Mouse (Mus musculus) gastrocnemius, postnatal 25 days (tissue): ENCODE results near the gene Enpep. TPM values are rescaled to one million over a fixed set of nuclear protein-coding genes. Genes with fewer than 3 reads are reported as not detected.

Source experiments
- DNase-seq: peaks from one replicate; pipeline ENCODE4 v3.0.0; 2022
- long read RNA-seq, 2 experiments: library from polyadenylated mRNA; stranded (forward); transcript quantifications; one replicate each; pipeline ENCODE4 v2.0.0; 2021
- total RNA-seq, 2 experiments: library from RNA; stranded (reverse); gene quantifications; 1 replicate in 1 of 2; 2 replicates in 1 of 2; pipeline ENCODE4 v1.2.3; 2021

Enpep gene
- total RNA-seq = 1 to 10 TPM; 1.6 to 2.9 TPM
- long read RNA-seq, experiment 1 = 0 reads
- long read RNA-seq, experiment 2, partial matches to known transcripts = 0 of 1 reads
- long read RNA-seq, experiment 2, other reads (novel, unspliced or antisense) = 1 of 1 reads

DNA sequence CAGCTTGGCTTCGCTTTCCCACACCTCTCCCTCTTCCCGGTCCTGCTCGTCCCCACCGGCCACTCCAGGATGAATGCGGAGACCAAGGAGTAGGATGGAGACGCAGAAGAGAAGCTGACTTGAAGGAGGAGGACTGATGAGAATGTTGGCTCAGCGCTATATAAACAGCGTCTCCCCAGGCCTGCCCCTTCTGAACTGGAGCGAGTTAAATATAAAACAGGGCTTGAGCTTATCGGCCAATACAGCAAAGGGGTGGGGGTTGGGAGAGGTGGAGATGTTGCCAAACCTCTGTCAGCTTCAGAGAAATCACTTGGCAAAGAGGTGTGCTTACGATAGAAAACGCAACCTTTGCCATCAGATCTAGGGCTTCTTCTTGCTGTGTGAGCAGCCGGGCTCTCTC lies at the start of gene Enpep:
Enpep (minus strand) TSS at position 135 of the 400 bp plus-strand sequence.
- DNase-seq = peak; percentile 43

DNA sequence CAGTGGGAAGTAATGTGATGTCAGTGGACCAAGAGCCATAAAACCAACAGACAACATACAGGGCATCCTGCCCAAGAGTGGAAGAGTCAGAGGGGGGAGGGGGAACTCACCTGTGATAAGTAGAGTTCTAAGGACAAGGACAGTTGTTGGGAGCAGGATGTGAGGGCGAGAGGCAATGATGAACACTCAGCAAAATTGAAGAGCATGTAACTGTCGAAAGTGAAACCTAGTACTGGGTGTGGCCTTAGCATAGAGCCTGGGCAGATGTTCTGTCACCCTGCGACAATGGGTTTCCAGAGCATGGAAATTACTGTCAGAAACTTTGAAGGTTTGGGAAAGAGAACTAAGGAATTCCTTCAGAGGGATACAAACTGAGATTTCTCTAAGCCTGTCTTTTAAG lies 46.6 kb upstream of the Enpep start:
- no peak for DNase-seq

DNA sequence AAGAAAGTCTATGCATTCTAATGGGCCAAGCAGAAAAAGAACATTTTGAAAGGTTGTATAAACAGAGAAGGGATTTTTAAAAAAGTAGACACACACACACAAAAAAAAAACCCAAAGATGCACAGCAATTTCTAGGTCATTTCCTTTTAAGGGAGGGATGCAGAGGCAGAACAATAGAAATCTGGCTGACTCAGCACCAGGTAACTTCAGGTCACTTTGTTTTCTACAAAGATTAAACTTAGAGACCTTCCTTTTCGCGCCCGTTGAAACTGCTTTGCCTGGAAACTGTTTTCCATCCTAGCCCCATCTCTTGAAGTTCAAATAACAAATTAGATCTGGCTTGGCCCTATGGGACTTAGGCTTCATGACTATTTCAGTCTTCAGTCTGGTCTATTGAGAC lies 42.6 kb upstream of the Enpep start:
- DNase-seq = no peak

DNA sequence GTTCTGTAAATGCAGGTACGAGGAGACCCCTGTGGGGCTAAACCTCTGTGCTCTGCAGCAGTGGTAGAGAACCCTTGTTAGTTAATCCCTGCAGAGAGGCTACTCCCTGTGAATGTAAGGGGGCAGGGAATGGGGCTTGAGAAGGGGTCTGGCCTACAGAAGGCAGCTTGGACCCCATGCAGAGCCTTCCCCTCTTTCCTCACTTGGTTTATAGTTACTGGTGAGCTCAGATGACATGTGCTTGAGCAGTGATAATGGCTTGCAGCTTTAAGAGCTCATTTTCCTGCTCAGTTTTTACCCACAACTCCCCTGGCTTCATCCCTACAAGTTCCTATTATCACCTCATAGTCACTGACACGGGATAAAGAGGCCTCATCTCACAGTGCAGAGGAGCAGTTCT lies 40.6 kb upstream of the Enpep start:
- no peak for DNase-seq

DNA sequence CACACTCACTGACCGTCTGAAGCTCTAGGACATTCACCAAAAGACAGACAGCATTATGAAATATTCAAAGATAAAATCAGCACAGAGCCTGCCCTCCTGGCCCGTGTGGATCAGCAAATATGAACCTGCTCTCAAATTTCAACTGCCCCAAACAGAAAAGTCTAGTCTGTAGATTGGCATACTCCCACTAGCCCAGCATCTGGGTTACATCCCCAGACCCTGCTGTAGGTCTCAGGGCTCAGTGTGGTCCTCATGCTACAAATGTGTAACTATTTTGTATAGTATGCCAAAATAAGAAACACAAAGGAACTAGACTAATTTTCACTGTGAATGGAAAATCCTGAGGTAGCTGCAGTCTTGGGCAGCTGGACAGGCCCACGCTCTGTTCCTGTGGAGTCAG lies 37.0 kb upstream of the Enpep start:
- DNase-seq = no peak

DNA sequence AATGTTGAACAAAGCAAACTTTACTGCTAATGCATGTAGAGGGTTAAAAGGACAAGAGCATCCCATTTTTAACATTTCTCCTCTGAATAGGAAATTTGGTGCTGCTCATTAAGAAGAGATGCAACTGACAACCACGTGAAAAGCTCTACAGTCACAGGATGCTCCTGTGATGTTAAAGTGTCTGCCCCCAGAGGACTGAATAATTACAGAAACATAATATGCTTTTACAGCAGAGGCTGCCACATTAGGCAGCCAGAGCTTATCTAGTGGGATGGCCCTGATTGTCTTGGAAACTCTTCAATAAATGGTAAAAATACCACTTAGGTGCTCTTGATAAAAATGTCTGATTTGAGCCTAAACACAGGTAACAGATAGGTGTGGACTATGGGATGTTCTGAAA lies 33.4 kb upstream of the Enpep start:
- no peak for DNase-seq

DNA sequence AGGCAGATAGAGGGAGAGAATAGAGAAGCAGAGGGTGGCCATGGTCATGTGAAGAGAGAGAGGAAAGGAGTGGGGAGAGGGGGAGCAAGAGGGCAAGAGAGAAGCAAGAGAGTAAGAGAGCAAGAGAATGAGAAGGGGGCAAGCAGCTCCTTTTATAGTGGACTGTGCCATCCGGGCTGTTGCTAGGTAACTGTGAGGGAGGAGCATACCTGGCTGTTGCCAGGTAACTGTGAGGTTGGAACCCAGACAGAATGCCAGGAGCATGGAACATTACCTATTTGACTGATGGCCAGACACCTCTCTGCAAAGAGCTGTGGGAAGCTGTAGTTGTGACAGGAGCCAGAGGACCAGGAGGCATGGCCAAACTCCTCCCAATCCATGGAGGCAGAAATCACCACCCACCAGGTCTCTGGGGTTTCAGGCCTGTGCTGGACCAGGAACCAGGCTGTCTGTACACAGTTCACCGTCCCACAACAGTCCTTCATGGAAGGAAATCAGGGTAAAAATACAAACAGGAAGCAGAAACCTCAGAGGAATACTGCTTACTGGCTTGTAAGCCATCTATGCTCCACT lies 32.4 kb upstream of the Enpep start:
- DNase-seq = no peak

DNA sequence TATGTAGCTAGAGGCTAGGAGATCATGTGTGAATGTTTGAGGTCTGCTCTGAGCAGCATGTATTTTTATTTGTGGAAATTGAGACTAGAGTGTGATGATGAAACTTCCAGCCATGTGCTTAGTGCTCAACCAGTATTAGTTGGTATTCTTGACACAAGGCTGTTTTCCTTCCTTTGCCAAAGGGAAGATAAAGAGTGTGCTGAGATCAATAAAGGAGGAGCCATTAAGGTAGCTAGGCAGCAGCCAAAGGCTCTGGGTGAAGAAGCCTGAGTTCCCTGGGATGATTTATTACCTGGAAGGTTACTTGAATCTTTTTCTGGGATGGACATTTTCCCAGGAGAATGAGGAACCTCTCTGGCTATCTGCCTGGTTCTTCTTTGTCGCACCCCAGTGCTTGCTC lies 30.9 kb upstream of the Enpep start:
- DNase-seq = no peak

DNA sequence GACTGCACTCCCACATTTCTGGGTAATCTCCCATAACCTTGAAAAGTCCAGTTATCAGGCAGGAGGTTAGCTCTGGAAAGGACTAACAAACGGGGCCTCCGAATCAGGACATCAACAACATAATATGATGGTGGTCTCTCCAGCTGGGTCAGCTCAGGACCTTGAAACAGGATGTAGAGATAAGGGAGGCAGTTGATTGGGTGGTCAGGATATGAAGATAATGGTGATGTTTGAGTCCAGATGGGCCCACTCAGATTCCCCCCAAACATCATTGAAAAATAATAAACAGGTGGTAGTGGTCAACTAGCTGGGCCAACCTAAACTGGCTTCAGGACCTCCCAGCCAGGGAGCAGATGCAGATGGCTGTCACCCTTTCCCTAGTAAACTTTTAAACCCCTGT lies 25.6 kb upstream of the Enpep start:
- DNase-seq = no peak

DNA sequence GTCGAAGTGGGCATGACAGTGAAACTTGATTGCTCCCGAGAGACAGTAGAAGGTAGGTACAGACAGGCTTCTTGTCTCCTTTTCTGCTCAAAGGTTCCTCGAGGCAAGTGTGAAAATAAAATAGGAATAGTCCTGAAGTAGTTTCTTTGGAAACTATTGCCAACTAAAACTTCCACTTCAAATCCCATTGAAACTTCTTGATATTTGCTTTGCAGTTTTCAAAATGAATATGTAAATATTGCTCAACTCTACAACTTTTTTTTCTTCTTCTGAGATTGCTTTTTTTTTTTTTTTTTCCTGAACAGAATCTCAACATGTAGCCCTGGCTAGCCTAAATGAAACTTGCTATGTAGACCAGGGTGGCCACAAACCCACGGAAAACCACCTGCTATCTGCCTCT lies 21.4 kb upstream of the Enpep start:
- DNase-seq = no peak

DNA sequence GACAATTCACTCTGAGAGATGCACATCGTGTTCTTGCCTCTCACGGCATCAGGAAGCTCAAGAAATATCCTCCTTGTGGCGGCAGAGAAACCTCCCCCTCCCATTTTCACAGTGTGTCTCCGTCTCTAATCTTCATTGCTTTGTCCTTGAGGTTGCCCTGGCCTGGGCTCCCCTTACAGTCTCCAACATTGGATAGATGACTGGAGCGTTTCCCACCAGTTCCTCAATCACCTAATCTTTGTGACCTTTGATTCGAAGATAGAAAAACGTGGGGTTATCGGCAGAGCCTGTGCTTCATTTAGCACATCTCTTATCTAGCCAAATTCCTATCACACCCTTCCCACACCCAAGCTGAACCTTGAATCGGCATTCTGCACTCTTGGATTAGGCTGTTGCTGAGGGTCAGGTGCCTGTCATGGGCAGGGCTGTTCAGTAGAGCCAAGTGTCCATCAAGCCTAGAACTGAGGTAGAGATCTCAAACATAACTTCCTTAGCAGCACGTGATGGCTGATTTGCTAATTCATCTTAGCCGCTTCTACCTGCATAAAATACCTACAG lies 18.9 kb upstream of the Enpep start:
- no peak for DNase-seq

DNA sequence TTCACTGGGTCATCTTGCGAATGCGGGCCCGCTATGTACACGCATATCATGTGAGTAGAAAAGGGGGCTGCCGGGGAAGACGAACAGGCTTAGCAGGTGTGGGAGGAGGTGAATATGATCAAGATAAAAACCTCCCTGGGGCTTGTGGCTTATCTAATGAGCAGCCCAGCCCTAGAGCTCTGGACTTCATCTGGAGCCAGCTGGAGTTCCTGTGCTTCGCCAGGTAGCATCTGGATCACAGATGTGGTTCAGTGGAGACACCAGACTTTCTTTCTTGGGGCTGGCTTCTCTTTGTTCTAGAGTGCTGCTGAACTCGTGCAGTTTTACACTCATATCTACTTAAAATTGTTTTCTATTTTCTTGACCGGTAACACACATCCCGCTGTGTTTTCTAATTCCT lies 14.8 kb upstream of the Enpep start:
- no peak for DNase-seq

DNA sequence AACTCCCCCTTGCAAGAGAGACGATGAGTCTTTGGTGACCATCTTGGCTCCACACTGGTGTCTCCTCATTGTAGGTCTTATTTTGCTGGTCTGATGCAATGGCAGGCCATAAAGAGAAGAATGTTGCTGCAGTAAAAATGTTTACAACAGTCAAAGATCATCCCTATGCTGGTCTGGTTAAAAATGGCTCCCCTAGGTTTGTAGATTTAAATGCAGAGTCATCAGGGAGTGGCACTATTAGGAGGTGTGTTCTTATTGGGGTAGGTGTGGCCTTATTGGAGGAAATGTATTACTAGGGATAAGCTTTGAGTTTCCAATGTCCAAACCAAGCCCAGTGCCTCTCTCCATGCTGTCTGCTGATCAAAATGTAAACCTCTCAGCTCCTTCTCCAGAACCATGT lies 10.2 kb upstream of the Enpep start:
- DNase-seq = no peak

DNA sequence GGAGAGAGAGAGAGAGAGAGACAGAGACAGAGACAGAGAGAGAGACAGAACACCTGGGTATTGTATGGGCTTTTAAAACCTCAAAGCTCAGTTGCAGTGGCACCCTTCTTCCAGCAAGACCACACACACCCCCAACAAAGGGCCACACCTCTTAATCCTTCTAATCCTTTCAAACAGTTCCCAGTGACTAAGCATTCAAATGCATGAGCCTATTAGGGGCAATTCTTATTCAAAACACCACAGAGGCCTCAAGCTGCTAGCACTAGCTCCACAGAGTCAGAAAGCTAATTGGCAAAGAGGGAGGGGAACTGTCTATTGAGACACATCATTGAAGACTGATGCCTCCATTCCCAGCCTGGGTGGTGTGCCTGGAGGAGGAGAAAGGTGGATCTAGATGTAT lies 8.5 kb upstream of the Enpep start:
- no peak for DNase-seq

DNA sequence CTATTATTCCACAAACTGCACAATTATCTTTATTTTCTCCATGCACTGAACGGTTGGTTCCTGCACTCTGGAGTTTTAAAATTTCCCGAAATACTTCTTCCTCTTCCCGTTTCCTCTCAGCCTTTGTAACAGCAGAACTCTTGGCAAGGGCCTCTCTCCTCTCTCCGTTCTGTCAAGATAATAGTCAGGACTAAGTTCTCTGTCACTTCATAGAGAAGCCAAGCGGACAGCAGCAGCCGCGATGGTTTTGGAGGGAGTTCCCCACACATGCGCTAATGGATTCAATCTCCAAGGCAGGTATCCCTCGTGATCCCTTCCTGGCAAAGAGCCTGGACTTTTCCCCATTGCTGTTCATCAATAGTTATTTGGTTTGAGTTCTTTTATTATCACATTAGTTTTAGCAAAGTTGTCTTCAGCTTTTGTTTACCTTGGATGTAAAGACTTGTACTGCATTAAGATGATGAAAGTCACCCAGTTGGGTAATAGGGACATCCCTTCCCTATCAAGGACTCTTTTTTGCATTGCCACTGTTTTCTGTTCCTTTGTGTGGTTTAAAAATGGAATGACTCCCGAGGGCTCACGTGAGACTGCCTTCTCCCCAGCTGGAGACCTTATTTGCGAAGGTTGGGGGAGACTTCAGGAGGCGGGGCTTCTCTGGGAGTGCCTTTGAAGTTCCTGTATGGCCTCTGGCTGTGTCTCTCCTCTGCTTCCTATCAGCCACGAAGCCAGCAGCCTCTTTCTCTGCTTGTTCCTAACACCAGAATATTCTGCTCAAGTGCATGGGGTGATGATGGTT lies 6.0 kb upstream of the Enpep start:
- DNase-seq = peak; percentile 19

DNA sequence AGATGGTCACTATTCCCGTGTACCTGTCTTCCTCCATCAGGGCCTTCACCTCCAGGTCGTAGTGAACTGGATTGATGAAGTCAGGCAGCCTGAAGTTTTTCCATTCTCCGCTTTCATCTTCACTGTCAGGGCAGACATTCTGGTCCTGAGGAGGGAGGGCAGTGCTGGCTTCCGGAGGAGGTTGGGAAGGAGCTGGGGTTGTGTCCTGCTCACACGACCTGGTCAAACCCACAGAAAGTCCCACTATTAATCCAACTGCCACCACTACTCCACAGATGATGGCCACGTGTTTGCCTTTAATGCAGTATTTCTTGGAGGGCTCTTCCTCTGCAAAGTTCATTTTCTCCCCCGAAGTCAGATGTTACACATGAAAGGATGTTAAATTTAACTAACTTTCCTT lies 378 bp downstream of the Enpep start:
- DNase-seq = no peak

DNA sequence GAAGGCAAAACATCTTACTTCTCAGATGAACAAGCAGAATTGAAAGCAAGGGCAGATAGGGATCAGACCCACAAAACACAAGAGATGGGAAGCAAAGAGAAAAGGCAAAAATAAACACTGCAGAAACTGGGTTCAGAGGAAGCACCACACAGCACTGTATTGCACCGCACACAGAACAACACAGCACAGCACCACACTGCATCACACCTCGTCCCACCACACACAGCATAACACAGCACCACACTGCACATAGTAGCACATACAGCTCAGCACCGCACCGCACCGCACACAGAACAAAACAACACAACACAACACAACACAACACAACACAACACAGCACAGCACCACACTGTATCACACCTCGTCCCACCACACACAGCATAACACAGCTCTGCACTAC lies 1.1 kb downstream of the Enpep start:
- no peak for DNase-seq

DNA sequence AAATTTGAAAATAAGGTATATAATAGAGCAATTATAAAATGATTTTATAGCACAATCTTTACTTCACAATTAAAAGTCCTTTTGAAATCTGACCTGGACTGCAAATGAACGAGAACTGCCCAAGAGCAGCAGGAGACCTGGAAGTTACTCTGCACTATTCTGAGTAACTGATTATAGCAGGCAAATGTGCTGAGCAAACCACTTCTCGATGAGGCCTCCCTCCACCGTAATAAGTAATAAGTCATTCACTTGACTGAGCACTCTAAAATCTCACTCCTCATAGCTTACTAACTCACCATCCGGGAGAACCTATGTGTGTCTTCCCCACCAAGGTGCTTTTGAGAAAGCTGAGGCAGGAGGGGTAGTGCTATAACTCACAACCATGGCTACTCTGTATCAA lies 4.5 kb downstream of the Enpep start:
- no peak for DNase-seq

DNA sequence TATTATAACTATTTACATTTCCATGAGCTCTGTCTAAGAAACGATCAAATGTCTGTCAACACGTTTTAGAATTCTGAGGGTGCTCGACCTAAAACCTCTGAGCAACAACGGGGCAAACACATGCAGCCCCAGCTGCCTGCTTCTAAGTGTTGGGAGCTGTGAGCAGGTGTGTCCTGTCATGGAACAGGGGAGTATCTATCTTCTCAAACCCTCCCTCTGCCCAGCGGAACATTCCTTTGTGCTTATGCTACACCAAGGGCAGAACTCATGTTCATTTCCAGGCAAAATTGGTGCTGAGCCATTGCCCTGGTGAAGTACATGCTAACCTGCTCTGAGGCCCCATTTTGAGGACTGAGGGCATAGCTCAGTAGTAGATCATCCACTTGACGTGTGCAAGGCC lies 10.9 kb downstream of the Enpep start:
- no peak for DNase-seq

DNA sequence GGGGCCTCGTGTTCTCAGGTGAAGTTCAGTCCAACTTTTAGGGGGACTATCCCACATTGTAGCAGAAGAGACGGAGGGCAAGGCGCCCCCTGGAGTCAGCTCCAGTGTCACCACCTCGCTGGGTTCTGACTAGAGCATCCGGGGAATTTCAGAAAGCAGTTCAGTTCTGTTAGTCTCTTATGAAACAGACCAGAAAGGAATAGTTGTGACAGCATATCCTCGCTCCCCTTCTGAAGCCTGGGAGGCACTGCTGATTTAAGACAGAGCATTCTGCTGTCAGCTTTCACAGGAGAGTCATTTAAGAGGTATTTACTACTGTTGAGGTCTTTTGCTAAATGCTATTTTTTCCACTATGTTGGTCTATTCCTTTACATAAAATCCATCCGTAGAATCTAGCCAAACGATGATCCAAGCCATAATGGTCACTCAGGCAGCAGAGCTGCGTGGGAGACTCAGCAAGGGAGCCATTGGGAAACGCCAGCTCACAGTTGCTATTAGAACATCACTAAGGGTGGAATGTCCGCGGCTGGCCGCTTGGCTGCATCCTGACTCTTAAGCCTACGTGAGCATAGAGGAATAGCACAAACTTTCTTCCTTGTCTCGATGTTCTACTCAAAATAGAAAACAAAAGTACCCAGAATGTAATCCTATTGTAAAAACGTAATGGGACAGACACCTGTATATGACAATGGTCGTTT lies 15.3 kb downstream of the Enpep start:
- DNase-seq = no peak

DNA sequence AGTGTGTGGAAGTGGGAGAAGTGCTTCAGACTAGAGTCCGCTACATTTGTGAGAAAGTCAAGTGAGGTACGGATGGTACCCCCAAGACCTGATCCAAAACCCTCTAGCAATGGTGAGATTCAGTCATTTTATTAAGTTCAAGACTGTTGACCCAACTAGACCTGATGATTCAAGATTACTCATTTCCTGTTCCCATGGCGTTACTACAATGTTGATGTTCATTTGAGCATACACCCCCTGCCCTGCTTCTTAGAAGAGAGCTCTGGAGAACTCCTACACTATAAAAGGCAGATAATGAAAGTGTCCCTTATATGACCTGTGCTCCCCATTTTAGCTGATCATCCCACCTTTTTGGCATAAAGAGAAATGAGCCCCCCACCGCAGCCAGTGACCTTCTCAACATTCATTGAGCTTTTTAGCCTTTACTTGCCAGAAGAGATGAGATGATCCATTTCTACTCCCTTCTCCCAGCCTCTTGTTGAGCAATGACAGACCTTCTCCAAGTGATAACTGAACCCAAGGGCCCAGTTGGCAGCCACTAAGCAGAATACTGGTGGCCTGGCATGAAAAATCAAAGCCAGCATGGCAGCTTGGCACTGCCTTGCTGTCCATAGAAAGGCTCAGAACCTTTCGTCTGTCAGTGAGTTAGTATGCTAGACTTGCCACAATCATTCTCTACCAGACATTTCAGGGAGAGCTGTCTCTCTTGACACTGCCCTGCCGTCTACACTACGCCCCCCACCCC lies 18.7 kb downstream of the Enpep start:
- DNase-seq = no peak

DNA sequence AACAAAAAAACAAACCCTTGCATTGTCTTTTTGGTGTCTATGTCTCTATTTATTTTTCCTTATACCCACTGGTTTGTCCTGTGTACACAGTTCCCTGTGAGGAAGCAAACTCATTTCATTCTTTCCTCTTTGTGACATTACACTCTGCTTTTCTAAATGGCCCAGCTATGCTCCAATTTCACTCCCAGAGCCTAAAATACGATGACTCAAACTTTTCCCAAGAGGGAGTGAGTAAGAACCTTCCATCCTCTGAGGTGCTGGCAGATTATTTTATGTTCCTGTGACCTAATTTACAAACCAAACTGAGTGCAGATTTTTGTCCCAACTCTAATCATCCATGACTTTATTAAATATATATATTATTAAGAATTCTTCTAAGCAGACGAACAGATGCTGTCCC lies 19.3 kb downstream of the Enpep start:
- DNase-seq = no peak
